In the genomic region with DNA sequence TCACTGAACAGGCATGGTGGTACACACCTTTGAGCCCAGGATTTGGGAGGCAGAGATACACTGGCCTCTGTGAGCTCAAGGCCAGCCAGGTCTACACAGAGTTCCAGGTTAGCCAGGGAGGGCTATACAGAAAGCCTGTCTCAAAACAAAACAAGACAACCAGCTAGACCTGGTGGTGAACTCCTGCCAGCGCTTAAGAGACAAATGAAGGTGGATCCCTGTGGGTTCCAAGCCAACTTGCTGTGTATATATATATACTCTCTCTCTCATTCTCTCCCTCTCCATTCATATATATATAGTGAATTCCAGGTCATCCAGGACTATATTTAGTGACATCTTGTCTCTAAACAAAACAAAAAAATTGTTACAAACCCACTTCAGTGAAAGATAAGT, we compare ENCODE assay signal across 9 mouse cellular contexts. TPM values are rescaled to one million over a fixed set of nuclear protein-coding genes. Genes with fewer than 3 reads are reported as not detected.
A peak's percentile ranks its signal among the peaks of the same experiment; 100 is the strongest.
DNase-seq lines count a peak whose midpoint lies in the region; ATAC-seq and TF ChIP-seq lines count a peak whose summit lies in the region.
"Had no signal": no experiment of that assay in that cellular context is flagged by ENCODE, and none has a peak within 500 bp of the region (broad histone marks: within the 10 kb centered on the region; RNA-seq: fewer than 3 reads in every experiment).

No protein-coding gene starts in this region.

- DNase-seq in layer of hippocampus, adult 2 months (ENCODE audit: low spot score in 2 of 2) = no peak
- no peak for DNase-seq in layer of hippocampus, postnatal 10 days (ENCODE audit: low spot score in 2 of 2)
- peak; percentile 37 for DNase-seq in naive thymus-derived CD4-positive, alpha-beta T cell, adult 2 months (ENCODE audit: low read depth)
- DNase-seq in gastrocnemius, adult 8-10 months (ENCODE audit: low spot score in 2 of 2) = no peak
- no peak for DNase-seq in embryo, embryonic 10 days (ENCODE audit: low spot score)
- no peak for DNase-seq in embryo, embryonic 9.5 days (ENCODE audit: extremely low spot score)
- DNase-seq: kidney, adult 9 months had no signal

- 45% methylated on average over 1 of the region's 1 CpGs for WGBS in intestine, embryonic 15.5 days

- TF ChIP-seq CTCF in layer of hippocampus, adult 2 months (conservative IDR thresholded peaks at IDR 0.05) = no peak
- TF ChIP-seq CTCF in cortical plate, adult 2 months (IDR thresholded peaks at IDR 0.05; ENCODE audit: extremely low read depth, insufficient read depth, low read length) = no peak

- H3K4me1 ChIP-seq in cortical plate, adult 2 months (ENCODE audit: control insufficient read depth, insufficient read depth, low read length) = peaks cover 3% of the 10 kb centered on the region
- peaks cover 15% of the 10 kb centered on the region for H3K4me1 ChIP-seq in intestine, embryonic 15.5 days (replicated peaks)

- no peaks in the 10 kb centered on the region for H3K27me3 ChIP-seq in intestine, embryonic 15.5 days (replicated peaks)

- 0 out of 2 replicates have a peak, but pooled peaks cover 4% of the 10 kb centered on the region for H3K36me3 ChIP-seq in intestine, embryonic 15.5 days

- no peaks in the 10 kb centered on the region for H3K9me3 ChIP-seq in intestine, embryonic 15.5 days

- no peak for ATAC-seq in intestine, embryonic 15.5 days

- H3K4me2 ChIP-seq in intestine, embryonic 15.5 days (replicated peaks) = peak overlapping the region; percentile 65

- TF ChIP-seq POLR2A in cortical plate, adult 2 months (IDR thresholded peaks at IDR 0.05; ENCODE audit: extremely low read depth, insufficient read depth, low read length) = no peak

- peak overlapping the region; percentile 76 for H3K9ac ChIP-seq in intestine, embryonic 15.5 days

- no peak overlapping the region; the same call in 1 of the 2 replicates for H3K27ac ChIP-seq in layer of hippocampus, adult 2 months
- no peak overlapping the region for H3K27ac ChIP-seq in cortical plate, adult 2 months (ENCODE audit: insufficient read depth, low read length)
- peak overlapping the region; percentile 23; the same call in 1 of the 2 replicates for H3K27ac ChIP-seq in intestine, embryonic 15.5 days

- H3K4me3 ChIP-seq in layer of hippocampus, adult 2 months = peak overlapping the region; percentile 100
- peak overlapping the region; percentile 84 for H3K4me3 ChIP-seq in cortical plate, adult 2 months (ENCODE audit: insufficient read depth, low read length)
- peak overlapping the region; percentile 65 for H3K4me3 ChIP-seq in intestine, embryonic 15.5 days (replicated peaks)

RNA-seq across cellular contexts. Expression of a gene that starts 0.8 kb away (rescaled TPM):
- 10 to 100 TPM; 25.8 to 32.2 TPM for total RNA-seq in layer of hippocampus, adult 2 months (2021)
- 10 to 100 TPM; 24.1 to 28.6 TPM for total RNA-seq in layer of hippocampus, postnatal 10 days (2021)
- polyA plus RNA-seq in cortical plate, adult 2 months (2012; rRNA removed) = 29.8 and 30.3 TPM in 2 replicates
- 23.6 and 29.7 TPM in 2 replicates for polyA plus RNA-seq in intestine, embryonic 15.5 days (2015; fragmentation: Nextera tagmentation; extraction: Ambion mirVana)
- total RNA-seq in gastrocnemius, adult 8-10 months (2022) = 10 to 100 TPM in 1 of 4 experiments, 1 to 10 TPM in 3; 8.1 to 10.9 (median 8.4) TPM

RNA-seq across cellular contexts. Expression of a gene that starts 1.0 kb away (rescaled TPM):
- total RNA-seq in layer of hippocampus, adult 2 months (2021) = 1 to 10 TPM; 7.2 to 8.9 TPM
- 1 to 10 TPM; 8.9 to 9.4 TPM for total RNA-seq in layer of hippocampus, postnatal 10 days (2021)
- 7.2 and 7.6 TPM in 2 replicates for polyA plus RNA-seq in cortical plate, adult 2 months (2012; rRNA removed)
- 8.1 and 9.0 TPM in 2 replicates for polyA plus RNA-seq in intestine, embryonic 15.5 days (2015; fragmentation: Nextera tagmentation; extraction: Ambion mirVana)
- 1 to 10 TPM in 3 of 4 experiments, under 1 TPM in 1; 0.90 to 1.7 (median 1.2) TPM for total RNA-seq in gastrocnemius, adult 8-10 months (2022)

RNA-seq across cellular contexts. Expression of a gene that starts 18.3 kb away (rescaled TPM):
- total RNA-seq in layer of hippocampus, adult 2 months (2021) = 10 to 100 TPM; 39.8 TPM
- 10 to 100 TPM; 41.3 to 43.6 TPM for total RNA-seq in layer of hippocampus, postnatal 10 days (2021)
- polyA plus RNA-seq in cortical plate, adult 2 months (2012; rRNA removed) = 55.7 and 64.2 TPM in 2 replicates
- polyA plus RNA-seq in intestine, embryonic 15.5 days (2015; fragmentation: Nextera tagmentation; extraction: Ambion mirVana) = 18.4 and 21.2 TPM in 2 replicates
- total RNA-seq in gastrocnemius, adult 8-10 months (2022) = 10 to 100 TPM; 23.5 to 24.8 (median 24.4) TPM

RNA-seq across cellular contexts. Expression of a gene that starts 18.6 kb away (rescaled TPM):
- 10 to 100 TPM; 23.6 to 25.2 TPM for total RNA-seq in layer of hippocampus, adult 2 months (2021)
- total RNA-seq in layer of hippocampus, postnatal 10 days (2021) = 10 to 100 TPM; 18.5 to 18.7 TPM
- polyA plus RNA-seq in cortical plate, adult 2 months (2012; rRNA removed) = 17.0 and 17.3 TPM in 2 replicates
- polyA plus RNA-seq in intestine, embryonic 15.5 days (2015; fragmentation: Nextera tagmentation; extraction: Ambion mirVana) = 13.5 TPM in 2 replicates
- 1 to 10 TPM; 4.7 to 5.3 (median 5.0) TPM for total RNA-seq in gastrocnemius, adult 8-10 months (2022)

RNA-seq across cellular contexts. Expression of a gene that starts 24.1 kb away (rescaled TPM):
- not detected for total RNA-seq in layer of hippocampus, adult 2 months (2021)
- total RNA-seq in layer of hippocampus, postnatal 10 days (2021) = not detected
- polyA plus RNA-seq in cortical plate, adult 2 months (2012; rRNA removed) = 1.3 and 1.6 TPM in 2 replicates
- polyA plus RNA-seq in intestine, embryonic 15.5 days (2015; fragmentation: Nextera tagmentation; extraction: Ambion mirVana) = 1.7 and 6.9 TPM in 2 replicates
- over 10,000 TPM; 10,643 to 17,408 (median 13,587) TPM for total RNA-seq in gastrocnemius, adult 8-10 months (2022)
